Mouse (Mus musculus) gastrocnemius, adult 18-20 months (tissue): ENCODE measurements around the gene Cntnap4. TPM values are rescaled to one million over a fixed set of nuclear protein-coding genes. Genes with fewer than 3 reads are reported as not detected.
A peak's percentile ranks its signal among the peaks of the same experiment; 100 is the strongest.
"Not testable (repeated sequence)": the region's sequence is repeated elsewhere in the genome, so short reads cannot be mapped to it uniquely, and the experiment has no call there.

ENCODE experiments used
- DNase-seq: peaks from one replicate; pipeline ENCODE4 v3.0.0; 2021; ENCODE audit warnings: low spot score
- total RNA-seq, 2 experiments: library from RNA; stranded (reverse); gene quantifications; 2 replicates each; pipeline ENCODE4 v1.2.3; 2021

Cntnap4 gene
- total RNA-seq, 2 experiments from 2014 or later = 0.05 TPM; not detected in 1

DNA sequence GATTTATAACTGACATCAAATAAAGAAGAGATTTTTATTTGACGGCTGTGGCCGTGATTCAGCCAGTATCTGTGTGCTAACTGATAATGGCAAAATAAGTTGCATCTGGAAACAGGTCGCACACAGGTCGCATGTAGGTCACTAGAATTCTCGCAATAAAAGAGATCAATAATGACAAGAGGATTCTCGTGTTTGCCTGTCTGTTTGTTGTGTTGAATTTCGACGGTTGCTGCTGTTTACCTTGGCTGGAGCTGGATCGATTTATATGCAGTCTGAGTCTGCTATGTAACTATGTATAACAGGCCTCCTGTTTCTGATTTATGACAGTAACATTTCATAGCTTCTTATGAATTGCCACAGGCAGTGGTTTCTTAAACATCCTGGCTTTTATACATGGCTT, 155.1 kb downstream of the Cntnap4 start:
- DNase-seq = no peak

DNA sequence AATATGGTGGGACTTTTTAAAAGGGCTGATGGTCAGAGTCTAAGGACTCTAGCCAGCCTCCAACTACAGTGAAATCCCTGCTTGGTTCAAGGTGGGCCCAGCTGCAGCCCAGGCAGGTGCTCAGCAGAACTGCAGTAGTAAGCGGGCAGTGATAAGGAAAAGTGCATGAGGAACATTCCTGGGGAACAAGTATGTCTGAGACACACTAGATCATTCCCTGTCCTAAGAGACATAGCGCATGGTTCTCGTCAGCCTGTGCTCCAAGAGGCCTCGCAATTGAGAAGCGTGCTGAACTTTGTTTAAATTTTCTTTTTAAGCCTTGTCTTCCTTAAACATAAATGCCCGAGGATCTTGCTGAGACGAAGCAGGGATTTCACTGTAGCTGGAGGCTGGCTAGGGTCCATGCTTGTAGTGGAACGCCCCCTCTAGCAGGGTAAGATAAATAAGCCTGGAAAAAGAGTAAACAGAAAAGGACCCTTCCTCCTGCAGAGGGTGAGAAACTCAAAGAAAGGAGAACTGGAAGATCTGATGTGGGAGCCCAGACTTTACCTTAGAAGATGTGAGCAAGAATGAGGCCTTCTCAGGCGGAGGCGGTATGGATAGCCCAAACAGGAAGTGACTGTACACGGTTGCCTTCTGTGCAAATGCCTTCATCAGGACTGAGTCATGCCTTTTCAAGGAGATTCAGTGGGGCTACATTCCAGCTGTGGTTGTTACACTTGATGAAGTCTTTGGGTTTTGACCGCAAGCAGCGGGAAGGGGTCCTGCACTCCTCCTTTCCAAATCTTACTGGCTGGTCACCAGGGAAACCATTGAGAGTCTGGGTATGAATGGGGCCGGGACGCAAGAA, 161.0 kb downstream of the Cntnap4 start:
- no peak for DNase-seq

- no peak for DNase-seq
Observed at GRCm38 (mm10) chr8:112735575-112735974, 165.7 kb downstream of the Cntnap4 start.

GRCm38 (mm10) chr8:112743331-112743730, 173.5 kb downstream of the Cntnap4 start:
- no peak for DNase-seq

GRCm38 (mm10) chr8:112747296-112747695, 177.5 kb downstream of the Cntnap4 start:
- no peak for DNase-seq

GRCm38 (mm10) chr8:112755171-112755570, 185.3 kb downstream of the Cntnap4 start:
- DNase-seq = no peak

GRCm38 (mm10) chr8:112803058-112803457, 233.2 kb downstream of the Cntnap4 start:
- DNase-seq = no peak

- DNase-seq = no peak
Observed at GRCm38 (mm10) chr8:112809382-112809781, 239.5 kb downstream of the Cntnap4 start.

DNA sequence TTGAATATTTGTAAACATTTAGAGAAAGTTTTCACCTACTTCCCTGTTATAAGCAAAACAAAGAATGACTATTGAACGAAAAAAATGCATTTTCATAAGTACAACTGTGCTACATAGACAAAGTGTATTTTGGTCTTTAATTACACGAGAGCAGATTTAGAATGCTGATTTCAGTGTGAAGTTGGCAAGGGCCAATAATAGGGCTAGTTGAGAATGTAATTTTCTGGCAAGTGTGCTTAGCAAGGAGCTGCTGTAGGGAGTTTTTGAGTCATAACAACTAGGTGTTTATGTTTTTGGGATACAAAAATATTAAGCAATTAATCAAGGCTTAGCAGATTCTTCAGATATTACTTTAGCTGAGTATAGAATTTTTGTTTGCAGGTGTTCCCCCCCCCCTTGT, 271.2 kb downstream of the Cntnap4 start:
- DNase-seq = no peak

GRCm38 (mm10) chr8:112849541-112849940, 279.7 kb downstream of the Cntnap4 start:
- not testable (repeated sequence) for DNase-seq

DNA sequence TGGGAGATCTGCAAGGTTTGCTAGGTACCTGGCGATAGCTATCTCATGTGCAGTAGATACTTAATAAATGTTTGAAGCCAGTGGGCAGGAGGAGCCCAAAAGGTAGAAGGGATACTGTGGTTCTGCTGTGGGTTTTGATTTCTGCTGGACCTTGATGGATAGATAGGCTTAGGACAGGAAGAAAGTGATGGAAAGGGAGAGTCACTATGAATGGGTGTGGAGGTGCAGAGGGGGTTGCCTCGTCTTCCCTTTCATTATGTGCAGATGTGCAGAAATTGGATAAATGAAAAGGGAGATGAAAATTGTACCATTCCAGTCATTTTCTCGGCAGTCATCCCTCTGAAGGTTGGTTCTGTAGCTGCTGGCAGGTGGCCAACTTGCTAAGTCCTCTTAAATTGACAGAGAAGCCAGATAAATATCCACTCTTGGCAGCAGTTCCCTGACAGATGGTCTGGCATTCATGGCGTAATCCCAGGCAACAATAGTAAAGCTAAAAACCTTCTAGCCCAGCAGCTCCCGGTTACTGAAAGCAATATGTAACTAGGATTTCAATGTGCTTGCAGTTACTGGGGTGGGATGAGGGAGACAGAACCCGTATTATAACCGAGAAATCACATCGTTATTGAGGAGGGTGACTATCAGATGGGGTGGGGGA, 336.7 kb downstream of the Cntnap4 start:
- DNase-seq = peak; percentile 25

DNA sequence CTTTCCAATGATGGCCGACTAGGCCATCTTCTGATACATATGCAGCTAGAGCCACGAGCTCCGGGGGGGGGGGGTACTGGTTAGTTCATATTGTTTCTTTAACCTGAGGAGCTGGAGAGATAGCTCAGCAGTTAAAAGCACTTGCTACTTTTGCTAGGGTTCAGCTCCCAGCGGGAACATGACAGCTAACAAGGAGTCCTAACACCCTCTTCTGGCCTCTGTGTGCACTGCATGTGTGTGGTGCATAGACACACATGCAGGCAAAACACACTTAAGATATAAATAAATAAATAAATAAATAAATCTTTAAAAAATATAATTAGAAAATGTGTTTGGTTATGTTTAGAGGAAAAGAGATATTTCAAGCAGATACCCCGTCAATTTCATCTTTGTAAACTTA, 339.7 kb downstream of the Cntnap4 start:
- DNase-seq = no peak

DNA sequence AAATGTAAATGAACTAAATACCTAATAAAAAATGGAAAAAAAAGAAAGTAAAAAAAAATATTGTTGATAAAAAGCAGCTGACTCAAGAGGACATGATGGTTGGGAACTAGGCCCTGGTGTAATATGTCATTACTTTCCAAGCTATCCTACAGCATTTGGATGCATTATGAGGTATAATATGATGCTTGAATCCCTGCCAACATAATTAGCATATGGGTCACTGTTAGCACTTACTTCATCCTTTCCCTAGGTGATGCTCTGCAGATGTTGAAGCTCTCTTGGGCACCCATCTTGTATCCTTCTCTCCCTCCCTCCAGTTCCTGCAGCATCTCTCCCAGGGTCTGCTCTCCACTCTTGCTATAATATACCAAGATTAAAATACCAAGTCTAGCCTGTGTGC, 341.6 kb downstream of the Cntnap4 start:
- DNase-seq = no peak

- DNase-seq = no peak
Observed at GRCm38 (mm10) chr8:112922151-112922550, 352.3 kb downstream of the Cntnap4 start.

- no peak for DNase-seq
Observed at GRCm38 (mm10) chr8:112922789-112923188, 352.9 kb downstream of the Cntnap4 start.
